Mouse (Mus musculus) G1E (cell line): Measurements from ENCODE around the gene Zglp1. TPM values are rescaled to one million over a fixed set of nuclear protein-coding genes. Genes with fewer than 3 reads are reported as not detected.

Experiments used
- ATAC-seq: 2 replicates; pipeline ENCODE4 v1.8.0; 2016; ENCODE audit warnings: mild to moderate bottlenecking; ENCODE audit not compliant: insufficient number of reproducible peaks, poor library complexity, low FRiP score, severe bottlenecking; ENCODE audit errors: extremely low read depth
- DNase-seq: peaks from one replicate; pipeline ENCODE4 v3.0.0; 2012; ENCODE audit warnings: low spot score
- H3K27me3 ChIP-seq: 2 replicates; pipeline ENCODE4 v1.6.1; 2012; ENCODE audit warnings: mild to moderate bottlenecking, low read length, inconsistent platforms; ENCODE audit not compliant: insufficient read depth
- H3K36me3 ChIP-seq: replicated peaks from 2 replicates; pipeline ENCODE3; 2012; ENCODE audit warnings: mild to moderate bottlenecking, inconsistent platforms
- H3K4me1 ChIP-seq: 2 replicates; pipeline ENCODE4 v1.6.1; 2012; ENCODE audit warnings: low read depth, low read length, inconsistent platforms, mixed read lengths; ENCODE audit not compliant: insufficient read depth
- H3K4me3 ChIP-seq: 2 replicates; pipeline ENCODE4 v1.5.1; 2012; ENCODE audit warnings: low read depth, mild to moderate bottlenecking, inconsistent platforms, low read length, moderate library complexity, mixed read lengths
- H3K9me3 ChIP-seq: replicated peaks from 2 replicates; pipeline ENCODE4 v1.6.1; 2012; ENCODE audit warnings: inconsistent platforms
- CTCF ChIP-seq: IDR thresholded peaks from 2 replicates; pipeline ENCODE4 v1.5.1; 2012; ENCODE audit warnings: low read depth, low read length, inconsistent platforms, mixed read lengths
- GATA1 ChIP-seq: IDR thresholded peaks from 2 replicates; pipeline ENCODE4 v1.6.1; 2012; ENCODE audit warnings: borderline replicate concordance, low read length, inconsistent platforms, mixed read lengths
- GATA2 ChIP-seq: IDR thresholded peaks from 2 replicates; pipeline ENCODE4 v1.6.1; 2012; ENCODE audit warnings: low read depth, low read length, inconsistent platforms, borderline replicate concordance
- POLR2AphosphoS5 ChIP-seq: IDR thresholded peaks from 2 replicates; pipeline ENCODE4 v1.6.1; 2012; ENCODE audit warnings: low read depth, low read length, inconsistent platforms; ENCODE audit not compliant: insufficient replicate concordance
- TAL1 ChIP-seq: conservative IDR thresholded peaks from 2 replicates; pipeline ENCODE4 v1.6.1; 2012; ENCODE audit warnings: low read depth, low read length, inconsistent platforms, mixed read lengths
- polyA plus RNA-seq: library from polyadenylated mRNA; stranded (reverse); fragments of >175 nt; gene quantifications from 2 replicates; pipeline ENCODE4 v1.2.3, GENCODE M21; 2012
- total RNA-seq, 2 experiments: library from RNA; stranded (forward) in 1 of 2; stranded (reverse) in 1 of 2; fragments of 200-1000 nt in 1 of 2; fragments of >200 nt in 1 of 2; fragmentation: Nextera tagmentation in 1 of 2; gene quantifications; 2 replicates each; pipeline ENCODE4 v1.2.3; 2014 to 2017

Zglp1 gene
- total and polyA plus RNA-seq, 3 experiments = 4.5 TPM; not detected in 2

GRCm38 (mm10) chr9:21022726-21023125 is 44.2 kb downstream of the Zglp1 start:
- H3K36me3 ChIP-seq = peaks cover 74% of the 10 kb centered on the region
- DNase-seq (no peak), ATAC-seq (no peak)
- H3K27me3 ChIP-seq = no peaks in the 10 kb centered on the region
- TF ChIP-seq GATA2 (no peak), TAL1 (no peak), CTCF (no peak), GATA1 (no peak), POLR2AphosphoS5 (no peak)
- H3K4me1 ChIP-seq = peaks cover 24% of the 10 kb centered on the region
- H3K4me3 ChIP-seq = no peak overlapping the region
- no peaks in the 10 kb centered on the region for H3K9me3 ChIP-seq

- Histone ChIP-seq H3K4me1 (peaks cover 24% of the 10 kb centered on the region), H3K36me3 (peaks cover 74% of the 10 kb centered on the region), H3K4me3 (no peak overlapping the region), H3K9me3 (no peaks in the 10 kb centered on the region), H3K27me3 (peaks cover under 1% of the 10 kb centered on the region; the same call in 1 of the 2 replicates)
- ATAC-seq (no peak), DNase-seq (no peak)
- TF ChIP-seq TAL1 (no peak), GATA1 (no peak), GATA2 (no peak), POLR2AphosphoS5 (no peak), CTCF (no peak)
These were observed 44.6 kb downstream of the Zglp1 start for GRCm38 (mm10) chr9:21022288-21022687.

- Histone ChIP-seq H3K27me3 (peaks cover 7% of the 10 kb centered on the region; the same call in 1 of the 2 replicates), H3K4me1 (peaks cover 26% of the 10 kb centered on the region), H3K36me3 (peaks cover 67% of the 10 kb centered on the region), H3K9me3 (no peaks in the 10 kb centered on the region), H3K4me3 (no peak overlapping the region)
- ATAC-seq (no peak), DNase-seq (no peak)
- no peak for TF ChIP-seq POLR2AphosphoS5
- no peak for TF ChIP-seq CTCF
- TF ChIP-seq GATA2 = no peak
- no peak for TF ChIP-seq TAL1
- no peak for TF ChIP-seq GATA1
These were observed 45.5 kb downstream of the Zglp1 start for GRCm38 (mm10) chr9:21021363-21021762.

GRCm38 (mm10) chr9:21018600-21018999 is 48.3 kb downstream of the Zglp1 start:
- Histone ChIP-seq H3K27me3 (peaks cover 7% of the 10 kb centered on the region; the same call in 1 of the 2 replicates), H3K36me3 (peaks cover 52% of the 10 kb centered on the region), H3K4me1 (peaks cover 49% of the 10 kb centered on the region), H3K9me3 (no peaks in the 10 kb centered on the region), H3K4me3 (no peak overlapping the region)
- TF ChIP-seq GATA1 (no peak), TAL1 (no peak), POLR2AphosphoS5 (no peak), GATA2 (no peak), CTCF (no peak)
- no peak for DNase-seq
- no peak for ATAC-seq

GRCm38 (mm10) chr9:21017177-21017575 is 49.7 kb downstream of the Zglp1 start:
- no peak overlapping the region for H3K4me3 ChIP-seq
- peaks cover 7% of the 10 kb centered on the region; the same call in 1 of the 2 replicates for H3K27me3 ChIP-seq
- no peak for ATAC-seq
- H3K36me3 ChIP-seq = peaks cover 44% of the 10 kb centered on the region
- TF ChIP-seq GATA1 (no peak), CTCF (no peak), GATA2 (no peak), POLR2AphosphoS5 (no peak), TAL1 (no peak)
- peaks cover 54% of the 10 kb centered on the region for H3K4me1 ChIP-seq
- no peak for DNase-seq
- no peaks in the 10 kb centered on the region for H3K9me3 ChIP-seq

- Histone ChIP-seq H3K4me1 (peaks cover 60% of the 10 kb centered on the region), H3K9me3 (no peaks in the 10 kb centered on the region), H3K4me3 (peak overlapping the region; percentile 74), H3K27me3 (peaks cover 7% of the 10 kb centered on the region; the same call in 1 of the 2 replicates), H3K36me3 (peaks cover 38% of the 10 kb centered on the region)
- ATAC-seq (no peak), DNase-seq (peak; percentile 6)
- TF ChIP-seq TAL1 (no peak), GATA2 (no peak), CTCF (no peak), GATA1 (no peak), POLR2AphosphoS5 (no peak)
These were observed 50.3 kb downstream of the Zglp1 start for GRCm38 (mm10) chr9:21016331-21017176.
